Mouse (Mus musculus): ENCODE data around the gene Sephs1. TPM values are rescaled to one million over a fixed set of nuclear protein-coding genes. Genes with fewer than 3 reads are reported as not detected.

The Sephs1 gene
- total and polyA plus RNA-seq, 2 experiments from 2014 or later: 40.2 to 78.4 TPM

DNA sequence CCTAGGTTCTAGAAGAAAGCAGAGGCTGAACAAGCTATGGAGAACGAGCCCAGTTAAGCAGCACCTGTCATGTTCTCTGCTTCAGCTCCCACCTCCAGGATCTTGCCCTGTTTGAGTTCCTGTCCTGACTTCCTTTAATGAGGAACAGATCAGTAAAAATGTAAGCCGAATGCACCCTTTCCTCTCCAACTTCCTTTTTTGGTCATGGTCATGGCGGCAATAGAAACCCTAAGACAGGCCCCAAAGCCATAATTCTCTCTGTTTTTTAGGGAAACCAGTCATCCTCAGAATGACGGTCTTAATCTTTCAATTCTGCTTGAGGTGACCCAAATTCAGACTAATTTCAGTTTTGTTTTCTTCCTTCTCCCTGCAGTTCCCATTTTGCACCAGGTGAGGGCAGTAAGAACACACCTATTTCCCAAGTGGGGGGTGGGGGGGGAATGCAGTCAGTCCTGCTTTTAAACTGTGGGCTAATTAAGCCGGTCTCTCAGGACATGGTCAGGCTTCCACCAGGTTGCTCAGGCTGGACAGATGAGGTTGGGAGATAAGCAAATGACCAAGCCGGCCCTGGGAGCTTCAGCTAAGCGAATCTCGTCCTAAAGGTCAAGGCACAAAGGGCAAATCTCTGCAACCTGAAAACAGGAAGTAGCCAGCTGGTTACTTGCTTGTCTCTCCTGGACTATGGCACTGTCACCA lies 36.1 kb downstream of the Sephs1 start:
- ATAC-seq: no peak
- Histone ChIP-seq H3K9me3 (ENCODE audit: low read length) (no peaks in the 10 kb centered on the region), H3K27ac (ENCODE audit: low read depth, low read length) (no peak overlapping the region), H3K4me2 (ENCODE audit: low read depth) (0 out of 2 replicates have a peak overlapping the region, but pooled peaks have one; percentile 15), H3K36me3 (ENCODE audit: insufficient read depth) (no peaks in the 10 kb centered on the region), H3K4me3 (ENCODE audit: low read depth, low read length) (no peak overlapping the region), H3K27me3 (ENCODE audit: insufficient read depth, low read length) (no peaks in the 10 kb centered on the region), H3K9ac (no peak overlapping the region), H3K4me1 (ENCODE audit: insufficient read depth) (0 out of 2 replicates have a peak, but pooled peaks cover 6% of the 10 kb centered on the region)
- DNase-seq: peak; percentile 75
- peak; percentile 93 for TF ChIP-seq CTCF (IDR thresholded peaks at IDR 0.05; ENCODE audit: low read depth)
- WGBS: 25% methylated on average over 8 of the region's 8 CpGs

DNA sequence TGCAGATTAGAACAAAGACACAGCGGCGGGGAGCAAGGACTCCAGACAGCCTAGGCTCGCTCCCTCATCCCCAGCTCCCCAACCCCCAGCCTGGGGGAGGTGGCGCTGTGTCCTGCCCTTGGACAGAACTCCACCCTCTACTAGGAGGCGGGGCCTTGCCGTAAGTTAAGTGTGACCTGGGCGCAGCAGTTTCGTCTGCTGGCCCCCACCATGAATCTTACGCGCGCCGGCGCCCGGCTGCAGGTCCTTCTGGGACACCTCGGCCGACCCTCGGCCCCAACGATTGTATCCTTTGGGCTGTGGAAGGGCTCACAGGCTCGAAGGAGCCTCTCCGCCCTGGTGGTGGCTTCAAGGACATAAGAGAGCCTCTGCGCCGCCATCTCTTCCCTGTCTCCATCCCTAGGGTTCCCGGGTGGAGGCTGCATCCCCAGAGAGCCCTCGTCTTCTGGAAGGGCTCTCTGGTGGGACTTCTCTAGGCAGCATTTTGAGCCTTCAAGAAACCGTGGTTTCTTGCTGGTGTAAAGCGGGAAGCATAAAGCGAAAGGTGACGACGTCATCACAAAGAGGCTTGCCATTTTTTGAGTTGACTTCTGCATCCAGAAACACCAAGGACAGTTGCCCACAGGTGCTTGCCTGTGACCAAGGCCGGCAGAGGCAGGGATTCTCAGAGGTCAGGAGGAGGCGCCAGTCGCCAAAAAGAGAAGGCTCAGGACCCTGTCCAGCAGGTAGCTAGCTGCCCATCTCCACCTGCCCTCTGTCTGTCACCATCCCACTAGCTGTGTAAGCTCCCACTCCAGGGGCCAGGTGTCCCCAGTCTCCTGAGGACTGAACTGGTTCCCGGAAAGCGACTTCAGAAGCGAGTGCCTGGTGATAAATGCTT lies 37.7 kb downstream of the Sephs1 start, which contains the start of gene Phyh:
Phyh (plus strand) TSS at position 160 of the 880 bp plus-strand sequence.
- peak; percentile 94 for ATAC-seq
- Histone ChIP-seq H3K36me3 (ENCODE audit: insufficient read depth) (no peaks in the 10 kb centered on the region), H3K9me3 (ENCODE audit: low read length) (no peaks in the 10 kb centered on the region), H3K4me2 (ENCODE audit: low read depth) (peak within 1 kb of the TSS; percentile 84), H3K9ac (peak within 1 kb of the TSS; percentile 83), H3K4me3 (ENCODE audit: low read depth, low read length) (peak within 1 kb of the TSS; percentile 50), H3K27ac (ENCODE audit: low read depth, low read length) (peak within 1 kb of the TSS; percentile 75), H3K4me1 (ENCODE audit: insufficient read depth) (0 out of 2 replicates have a peak, but pooled peaks cover 6% of the 10 kb centered on the region), H3K27me3 (ENCODE audit: insufficient read depth, low read length) (no peaks in the 10 kb centered on the region)
- DNase-seq: peak; percentile 72
- WGBS: 8% methylated on average over 33 of the region's 35 CpGs
- TF ChIP-seq CTCF (IDR thresholded peaks at IDR 0.05; ENCODE audit: low read depth): peak; percentile 40; the same call in 1 of the 2 replicates

DNA sequence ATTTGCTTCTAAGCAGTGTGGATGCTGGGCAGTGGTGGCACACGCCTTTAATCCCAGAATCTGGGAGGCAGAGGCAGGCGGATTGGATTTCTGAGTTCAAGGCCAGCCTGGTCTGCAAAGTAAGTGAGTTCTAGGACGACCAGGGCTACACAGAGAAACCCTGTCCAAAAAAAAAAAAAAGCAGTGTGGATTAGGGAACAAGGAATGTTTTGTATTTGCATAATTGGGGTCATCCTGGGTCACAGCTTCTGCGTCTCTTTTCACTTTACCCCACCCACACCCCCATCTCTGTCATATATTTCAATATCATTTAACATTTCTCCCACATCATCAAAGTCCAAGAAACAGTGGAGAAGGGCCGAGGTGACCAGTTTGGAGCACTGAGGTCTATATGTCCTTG lies 39.7 kb downstream of the Sephs1 start:
- Histone ChIP-seq H3K9me3 (ENCODE audit: low read length) (no peaks in the 10 kb centered on the region), H3K4me2 (ENCODE audit: low read depth) (no peak overlapping the region), H3K36me3 (ENCODE audit: insufficient read depth) (no peaks in the 10 kb centered on the region), H3K9ac (no peak overlapping the region), H3K27ac (ENCODE audit: low read depth, low read length) (no peak overlapping the region), H3K4me3 (ENCODE audit: low read depth, low read length) (no peak overlapping the region), H3K27me3 (ENCODE audit: insufficient read depth, low read length) (no peaks in the 10 kb centered on the region), H3K4me1 (ENCODE audit: insufficient read depth) (0 out of 2 replicates have a peak, but pooled peaks cover 6% of the 10 kb centered on the region)
- WGBS: 67% methylated on average over 5 of the region's 5 CpGs
- TF ChIP-seq CTCF (IDR thresholded peaks at IDR 0.05; ENCODE audit: low read depth): no peak
- DNase-seq: no peak
- ATAC-seq: no peak

DNA sequence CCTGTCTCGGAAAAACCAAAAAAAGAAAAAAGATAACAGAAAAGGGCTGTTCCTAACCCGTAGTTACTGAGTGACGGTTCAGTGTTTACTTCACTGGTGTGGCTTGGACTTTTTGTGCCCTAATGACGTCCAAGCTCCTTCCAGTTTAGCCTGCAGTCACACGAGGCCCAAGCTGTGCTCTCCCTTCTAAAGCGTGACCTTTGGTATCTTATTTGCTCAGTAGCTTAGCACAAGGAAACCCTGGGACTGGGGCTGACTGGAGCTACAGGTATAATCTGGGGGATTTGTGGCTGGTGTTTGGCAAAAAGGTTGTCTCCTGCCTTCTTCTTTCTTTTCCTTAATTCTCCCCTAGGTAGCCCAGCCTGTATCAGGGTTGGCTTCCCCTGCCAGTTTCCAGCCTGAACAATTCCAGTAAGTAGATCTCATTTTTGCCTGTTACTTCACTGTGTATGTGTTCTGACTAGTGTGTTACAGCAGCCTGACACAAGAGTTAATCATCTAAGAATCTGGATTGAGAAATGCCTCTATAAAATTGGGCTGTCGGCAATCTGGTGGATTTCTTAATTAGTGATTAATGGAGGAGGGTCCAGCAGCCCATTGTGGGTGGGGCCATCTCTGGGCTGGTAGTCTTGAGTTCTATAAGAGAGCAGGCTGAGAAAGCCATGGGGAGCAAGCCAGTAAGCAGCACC lies 41.3 kb downstream of the Sephs1 start:
- Histone ChIP-seq H3K9me3 (ENCODE audit: low read length) (no peaks in the 10 kb centered on the region), H3K27ac (ENCODE audit: low read depth, low read length) (no peak overlapping the region), H3K36me3 (ENCODE audit: insufficient read depth) (peaks cover 3% of the 10 kb centered on the region; the same call in 1 of the 2 replicates), H3K4me2 (ENCODE audit: low read depth) (no peak overlapping the region), H3K27me3 (ENCODE audit: insufficient read depth, low read length) (no peaks in the 10 kb centered on the region), H3K4me3 (ENCODE audit: low read depth, low read length) (no peak overlapping the region), H3K4me1 (ENCODE audit: insufficient read depth) (0 out of 2 replicates have a peak, but pooled peaks cover 6% of the 10 kb centered on the region), H3K9ac (no peak overlapping the region)
- ATAC-seq (no peak), DNase-seq (no peak)
- WGBS: 65% methylated on average over 7 of the region's 7 CpGs
- no peak for TF ChIP-seq CTCF (IDR thresholded peaks at IDR 0.05; ENCODE audit: low read depth)

DNA sequence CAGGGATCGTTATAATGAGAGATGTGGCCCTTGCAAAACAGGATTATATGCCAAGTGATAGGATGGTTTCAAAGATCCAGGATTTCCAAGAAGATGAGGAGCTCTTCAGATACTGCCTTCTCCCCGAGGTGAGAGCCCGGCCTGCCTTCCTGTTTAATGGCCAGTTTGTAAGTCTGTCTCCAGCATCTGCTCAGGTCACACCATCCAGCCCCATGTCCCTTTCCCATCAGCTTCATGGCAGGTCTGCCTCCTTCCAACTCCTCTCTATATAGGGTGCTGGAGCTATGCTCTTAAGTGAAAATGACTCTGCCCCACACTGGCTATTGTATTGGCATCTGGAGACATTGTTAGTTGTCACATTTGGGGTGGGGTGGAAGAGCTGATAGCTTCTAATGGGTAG lies 46.0 kb downstream of the Sephs1 start:
- DNase-seq (no peak), ATAC-seq (no peak)
- WGBS: 88% methylated on average over 3 of the region's 3 CpGs
- Histone ChIP-seq H3K27me3 (ENCODE audit: insufficient read depth, low read length) (no peaks in the 10 kb centered on the region), H3K27ac (ENCODE audit: low read depth, low read length) (no peak overlapping the region), H3K4me3 (ENCODE audit: low read depth, low read length) (no peak overlapping the region), H3K9ac (no peak overlapping the region), H3K9me3 (ENCODE audit: low read length) (no peaks in the 10 kb centered on the region), H3K36me3 (ENCODE audit: insufficient read depth) (peaks cover 11% of the 10 kb centered on the region; the same call in 1 of the 2 replicates), H3K4me1 (ENCODE audit: insufficient read depth) (no peaks in the 10 kb centered on the region), H3K4me2 (ENCODE audit: low read depth) (no peak overlapping the region)
- no peak for TF ChIP-seq CTCF (IDR thresholded peaks at IDR 0.05; ENCODE audit: low read depth)

DNA sequence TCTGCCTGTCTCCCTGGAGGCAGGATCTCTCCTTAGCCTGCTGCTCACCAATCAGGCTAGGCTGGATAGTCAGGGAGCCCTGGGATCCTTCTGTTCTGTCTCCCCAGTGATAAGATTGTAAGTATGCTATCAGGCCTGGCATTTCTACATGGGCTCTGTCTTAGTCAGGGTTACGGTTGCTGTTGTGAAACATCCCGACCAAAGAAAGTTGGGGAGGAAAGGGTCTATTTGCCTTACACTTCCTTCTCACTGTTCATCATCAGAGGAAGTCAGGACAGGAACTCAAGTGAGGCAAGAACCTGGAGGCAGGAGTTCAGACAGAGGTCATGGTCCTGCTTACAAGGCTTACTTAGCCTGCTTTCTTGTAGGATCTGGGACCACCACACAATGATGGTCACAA lies 47.9 kb downstream of the Sephs1 start:
- no peak for TF ChIP-seq CTCF (IDR thresholded peaks at IDR 0.05; ENCODE audit: low read depth)
- Histone ChIP-seq H3K27me3 (ENCODE audit: insufficient read depth, low read length) (no peaks in the 10 kb centered on the region), H3K27ac (ENCODE audit: low read depth, low read length) (no peak overlapping the region), H3K4me3 (ENCODE audit: low read depth, low read length) (no peak overlapping the region), H3K4me1 (ENCODE audit: insufficient read depth) (no peaks in the 10 kb centered on the region), H3K4me2 (ENCODE audit: low read depth) (no peak overlapping the region), H3K36me3 (ENCODE audit: insufficient read depth) (peaks cover 11% of the 10 kb centered on the region; the same call in 1 of the 2 replicates), H3K9ac (no peak overlapping the region), H3K9me3 (ENCODE audit: low read length) (no peaks in the 10 kb centered on the region)
- WGBS: 100% methylated on average over 2 of the region's 2 CpGs
- ATAC-seq (no peak), DNase-seq (no peak)

Data from forebrain, postnatal 0 days (tissue).